Mouse (Mus musculus) neural tube, embryonic 10.5 days (tissue): Measurements from ENCODE around the gene Mdga1.
A peak's percentile ranks its signal among the peaks of the same experiment; 100 is the strongest.

Experiments
- DNase-seq: peaks from one replicate; pipeline ENCODE4 v3.0.0-alpha.2; 2017; ENCODE audit warnings: low spot score; ENCODE audit errors: extremely low spot score

Gene Mdga1

GRCm38 (mm10) chr17:29970037-29970555 lies at the start of gene Mdga1:
Gene Mdga1, minus strand, starts transcription at chr17:29970087.
- no peak for DNase-seq

- DNase-seq: no peak
These were observed 49.2 kb upstream of the Mdga1 start for GRCm38 (mm10) chr17:30018927-30019610.

GRCm38 (mm10) chr17:30014660-30015059 lies 44.8 kb upstream of the Mdga1 start:
- DNase-seq: no peak

- no peak for DNase-seq
These were observed 38.5 kb upstream of the Mdga1 start for GRCm38 (mm10) chr17:30008392-30008791.

- DNase-seq: no peak
These were observed 38.0 kb upstream of the Mdga1 start for GRCm38 (mm10) chr17:30007883-30008282.

GRCm38 (mm10) chr17:30006877-30007276 lies 37.0 kb upstream of the Mdga1 start:
- DNase-seq: no peak

- DNase-seq: peak; percentile 72
These were observed 35.6 kb upstream of the Mdga1 start for GRCm38 (mm10) chr17:30005451-30005941.

GRCm38 (mm10) chr17:30005103-30005443 lies 35.2 kb upstream of the Mdga1 start:
- DNase-seq: no peak

GRCm38 (mm10) chr17:30004203-30005102 lies 34.6 kb upstream of the Mdga1 start, which contains the start of gene Zfand3:
Gene Zfand3, plus strand, starts transcription at chr17:30004733.
- peak; percentile 99 for DNase-seq

GRCm38 (mm10) chr17:29998566-29999295 lies 28.8 kb upstream of the Mdga1 start:
- no peak for DNase-seq

- no peak for DNase-seq
These were observed 27.8 kb upstream of the Mdga1 start for GRCm38 (mm10) chr17:29997726-29998125.

GRCm38 (mm10) chr17:29995986-29996385 lies 26.1 kb upstream of the Mdga1 start:
- DNase-seq: no peak

- DNase-seq: no peak
These were observed 24.6 kb upstream of the Mdga1 start for GRCm38 (mm10) chr17:29994459-29994858.

GRCm38 (mm10) chr17:29994011-29994410 lies 24.1 kb upstream of the Mdga1 start:
- DNase-seq: no peak

GRCm38 (mm10) chr17:29993488-29993887 lies 23.6 kb upstream of the Mdga1 start:
- no peak for DNase-seq

- DNase-seq: no peak
These were observed 21.0 kb upstream of the Mdga1 start for GRCm38 (mm10) chr17:29990845-29991244.

- no peak for DNase-seq
These were observed 20.2 kb upstream of the Mdga1 start for GRCm38 (mm10) chr17:29990136-29990535.

- DNase-seq: no peak
These were observed 19.8 kb upstream of the Mdga1 start for GRCm38 (mm10) chr17:29989653-29990052.

GRCm38 (mm10) chr17:29988141-29988540 lies 18.3 kb upstream of the Mdga1 start:
- DNase-seq: no peak

- DNase-seq: no peak
These were observed 15.6 kb upstream of the Mdga1 start for GRCm38 (mm10) chr17:29985534-29985933.

- DNase-seq: no peak
These were observed 15.0 kb upstream of the Mdga1 start for GRCm38 (mm10) chr17:29984931-29985330.
